Mouse (Mus musculus) CH12.LX (cell line): ENCODE results near the gene Olfr164. TPM values are rescaled to one million over a fixed set of nuclear protein-coding genes. Genes with fewer than 3 reads are reported as not detected.

Source experiments
- DNase-seq: peaks from one replicate; pipeline ENCODE4 v3.0.0-alpha.2; 2013; ENCODE audit errors: extremely low read depth
- H3K27ac ChIP-seq: 2 replicates; pipeline ENCODE4 v1.5.1; 2012; ENCODE audit warnings: low read depth, mild to moderate bottlenecking, control low read depth, moderate library complexity; ENCODE audit not compliant: insufficient read depth
- H3K27me3 ChIP-seq: replicated peaks from 2 replicates; pipeline ENCODE3; 2012; ENCODE audit warnings: inconsistent platforms
- H3K36me3 ChIP-seq, 2 experiments: replicated peaks in 1 of 2; 2 replicates each; pipeline versions ENCODE3 to v1.6.1; 2012; ENCODE audit warnings: inconsistent platforms in 1 of 2, low read length in 1 of 2, mild to moderate bottlenecking in 1 of 2, mixed read lengths in 1 of 2, moderate library complexity in 1 of 2; ENCODE audit not compliant: control insufficient read depth in 1 of 2, insufficient read depth in 1 of 2
- H3K4me1 ChIP-seq, 2 experiments: 2 replicates each; pipeline ENCODE4 v1.6.1; 2012; ENCODE audit warnings: inconsistent platforms in 1 of 2, moderate library complexity in 1 of 2; ENCODE audit not compliant: insufficient read depth in 2 of 2, control insufficient read depth in 1 of 2
- H3K4me2 ChIP-seq: 2 replicates; pipeline ENCODE4 v1.6.1; 2012; ENCODE audit warnings: low read depth, mild to moderate bottlenecking, control low read depth; ENCODE audit not compliant: poor library complexity, insufficient read depth, severe bottlenecking
- H3K4me3 ChIP-seq, 3 experiments: fragments of 150-350 bp in 1 of 3; sonication (generic) in 1 of 3; replicated peaks in 1 of 3; 2 replicates each; pipeline versions ENCODE3 to v1.5.1; 2011 to 2012; ENCODE audit warnings: low read depth in 2 of 3, low read length in 2 of 3, mild to moderate bottlenecking in 2 of 3, moderate library complexity in 2 of 3, control low read depth in 1 of 3, improper control_type of control experiment in 1 of 3, inconsistent platforms in 1 of 3, mixed read lengths in 1 of 3; ENCODE audit not compliant: poor library complexity in 1 of 3
- H3K79me2 ChIP-seq: replicated peaks from 2 replicates; pipeline ENCODE4 v1.6.1; 2012; ENCODE audit warnings: mild to moderate bottlenecking, moderate library complexity; ENCODE audit not compliant: control insufficient read depth, poor library complexity, insufficient read depth, severe bottlenecking; ENCODE audit errors: extremely low read depth
- H3K9ac ChIP-seq: 2 replicates; pipeline ENCODE4 v1.6.1; 2012; ENCODE audit warnings: low read depth, mild to moderate bottlenecking, control low read depth, moderate library complexity; ENCODE audit not compliant: insufficient read depth
- H3K9me3 ChIP-seq: replicated peaks from 2 replicates; pipeline ENCODE3; 2012; ENCODE audit warnings: low read length, inconsistent platforms, mixed read lengths
- BHLHE40 ChIP-seq: IDR thresholded peaks from 2 replicates; pipeline ENCODE4 v1.6.1; 2011; ENCODE audit warnings: mild to moderate bottlenecking, low read depth, low read length, improper control_type of control experiment
- CHD1 ChIP-seq: IDR thresholded peaks from 2 replicates; pipeline ENCODE4 v1.6.1; 2012; ENCODE audit warnings: low read depth, low read length, improper control_type of control experiment, inconsistent platforms
- CHD2 ChIP-seq: IDR thresholded peaks from 2 replicates; pipeline ENCODE4 v1.6.1; 2011; ENCODE audit warnings: low read length, improper control_type of control experiment
- CTCF ChIP-seq, 2 experiments: IDR thresholded peaks in 1 of 2; conservative IDR thresholded peaks in 1 of 2; 2 replicates each; pipeline ENCODE4 v1.5.1; 2011 to 2012; ENCODE audit warnings: low read depth in 2 of 2, low read length in 2 of 2, improper control_type of control experiment in 1 of 2, inconsistent platforms in 1 of 2, mild to moderate bottlenecking in 1 of 2, moderate library complexity in 1 of 2
- E2F4 ChIP-seq: IDR thresholded peaks from 2 replicates; pipeline ENCODE4 v1.6.1; 2011; ENCODE audit warnings: low read depth, low read length, improper control_type of control experiment; ENCODE audit not compliant: insufficient replicate concordance
- ELF1 ChIP-seq: IDR thresholded peaks from 2 replicates; pipeline ENCODE4 v1.6.1; 2014; ENCODE audit warnings: low read depth, mild to moderate bottlenecking, inconsistent platforms, low read length, improper control_type of control experiment
- EP300 ChIP-seq: IDR thresholded peaks from 2 replicates; pipeline ENCODE4 v1.6.1; 2011; ENCODE audit warnings: low read length, improper control_type of control experiment
- ETS1 ChIP-seq: conservative IDR thresholded peaks from 2 replicates; pipeline ENCODE4 v1.6.1; 2012; ENCODE audit warnings: low read depth, mild to moderate bottlenecking, inconsistent platforms, low read length, improper control_type of control experiment, moderate library complexity
- HCFC1 ChIP-seq: IDR thresholded peaks from 2 replicates; pipeline ENCODE4 v1.6.1; 2012; ENCODE audit warnings: low read depth, mild to moderate bottlenecking, inconsistent platforms, low read length, improper control_type of control experiment
- IRF4 ChIP-seq: IDR thresholded peaks from 2 replicates; pipeline ENCODE4 v1.6.1; 2014; ENCODE audit warnings: low read depth, mild to moderate bottlenecking, inconsistent platforms, low read length, improper control_type of control experiment
- JUN ChIP-seq: IDR thresholded peaks from 2 replicates; pipeline ENCODE4 v1.6.1; 2011; ENCODE audit warnings: low read depth, mild to moderate bottlenecking, low read length, improper control_type of control experiment, moderate library complexity; ENCODE audit not compliant: insufficient read depth
- JUND ChIP-seq: conservative IDR thresholded peaks from 2 replicates; pipeline ENCODE4 v1.6.1; 2011; ENCODE audit warnings: low read depth, low read length, improper control_type of control experiment
- KAT2A ChIP-seq: IDR thresholded peaks from 2 replicates; pipeline ENCODE4 v1.6.1; 2012; ENCODE audit warnings: low read length, improper control_type of control experiment, inconsistent platforms; ENCODE audit not compliant: insufficient replicate concordance
- MAFK ChIP-seq: IDR thresholded peaks from 2 replicates; pipeline ENCODE4 v1.6.1; 2011; ENCODE audit warnings: low read length, improper control_type of control experiment; ENCODE audit not compliant: insufficient replicate concordance
- MAX ChIP-seq: IDR thresholded peaks from 2 replicates; pipeline ENCODE4 v1.6.1; 2011; ENCODE audit warnings: low read length, improper control_type of control experiment
- MEF2A ChIP-seq: IDR thresholded peaks from 2 replicates; pipeline ENCODE4 v1.6.1; 2014; ENCODE audit warnings: low read depth, mild to moderate bottlenecking, inconsistent platforms, low read length, improper control_type of control experiment, borderline replicate concordance
- MXI1 ChIP-seq: IDR thresholded peaks from 2 replicates; pipeline ENCODE4 v1.6.1; 2011; ENCODE audit warnings: mild to moderate bottlenecking, low read depth, low read length, improper control_type of control experiment
- MYC ChIP-seq: IDR thresholded peaks from 2 replicates; pipeline ENCODE4 v1.6.1; 2011; ENCODE audit warnings: low read depth, mild to moderate bottlenecking, improper control_type of control experiment, low read length
- NELFE ChIP-seq: IDR thresholded peaks from 2 replicates; pipeline ENCODE4 v1.6.1; 2011; ENCODE audit warnings: low read depth, low read length, improper control_type of control experiment
- NRF1 ChIP-seq: IDR thresholded peaks from 2 replicates; pipeline ENCODE4 v1.6.1; 2014; ENCODE audit warnings: low read depth, mild to moderate bottlenecking, inconsistent platforms, low read length, improper control_type of control experiment, moderate library complexity
- POLR2A ChIP-seq: IDR thresholded peaks from 2 replicates; pipeline ENCODE4 v1.6.1; 2011; ENCODE audit warnings: low read depth, mild to moderate bottlenecking, improper control_type of control experiment, low read length
- POLR2AphosphoS2 ChIP-seq: IDR thresholded peaks from 2 replicates; pipeline ENCODE4 v1.6.1; 2011; ENCODE audit warnings: low read depth, low read length, improper control_type of control experiment
- RAD21 ChIP-seq: IDR thresholded peaks from 2 replicates; pipeline ENCODE4 v1.6.1; 2011; ENCODE audit warnings: low read depth, mild to moderate bottlenecking, low read length, improper control_type of control experiment, moderate library complexity
- RCOR1 ChIP-seq: conservative IDR thresholded peaks from 2 replicates; pipeline ENCODE4 v1.6.1; 2012; ENCODE audit warnings: low read depth, mild to moderate bottlenecking, inconsistent platforms, low read length, improper control_type of control experiment
- SIN3A ChIP-seq: IDR thresholded peaks from 2 replicates; pipeline ENCODE4 v1.6.1; 2012; ENCODE audit warnings: low read length, improper control_type of control experiment, inconsistent platforms
- SMC3 ChIP-seq: IDR thresholded peaks from 2 replicates; pipeline ENCODE4 v1.6.1; 2011; ENCODE audit warnings: low read depth, low read length, improper control_type of control experiment
- TBP ChIP-seq: conservative IDR thresholded peaks from 2 replicates; pipeline ENCODE4 v1.6.1; 2011; ENCODE audit warnings: low read depth, low read length, improper control_type of control experiment
- TCF12 ChIP-seq: IDR thresholded peaks from 2 replicates; pipeline ENCODE4 v1.6.1; 2014; ENCODE audit warnings: low read depth, mild to moderate bottlenecking, inconsistent platforms, low read length, improper control_type of control experiment
- UBTF ChIP-seq: IDR thresholded peaks from 2 replicates; pipeline ENCODE4 v1.6.1; 2012; ENCODE audit warnings: low read depth, mild to moderate bottlenecking, inconsistent platforms, low read length, improper control_type of control experiment, moderate library complexity
- USF1 ChIP-seq: IDR thresholded peaks from 2 replicates; pipeline ENCODE4 v1.6.1; 2014; ENCODE audit warnings: low read depth, mild to moderate bottlenecking, inconsistent platforms, low read length, improper control_type of control experiment
- ZC3H11A ChIP-seq: IDR thresholded peaks from 2 replicates; pipeline ENCODE4 v1.6.1; 2012; ENCODE audit warnings: low read depth, mild to moderate bottlenecking, inconsistent platforms, low read length, improper control_type of control experiment
- ZKSCAN1 ChIP-seq: IDR thresholded peaks from 2 replicates; pipeline ENCODE4 v1.6.1; 2012; ENCODE audit warnings: low read depth, inconsistent platforms, low read length, improper control_type of control experiment, borderline replicate concordance
- ZMIZ1 ChIP-seq: IDR thresholded peaks from 2 replicates; pipeline ENCODE4 v1.6.1; 2012; ENCODE audit warnings: low read depth, mild to moderate bottlenecking, inconsistent platforms, low read length, improper control_type of control experiment
- ZNF384 ChIP-seq: IDR thresholded peaks from 2 replicates; pipeline ENCODE4 v1.6.1; 2012; ENCODE audit warnings: low read depth, low read length, improper control_type of control experiment, inconsistent platforms
- dilution Hi-C: fragments of 300-500 bp; cut with MboI; formaldehyde crosslinking; loops from 2 replicates; pipeline ENCODE4 v1.14.3; 2020; ENCODE audit warnings: low sequenced_read_pairs; ENCODE audit not compliant: extremely low pct_unique_long_range_greater_than_20kb, extremely low pct_ligation_motif_present
- in situ Hi-C: fragments of 300-500 bp; cut with MboI; formaldehyde crosslinking; loops from 3 replicates; pipeline ENCODE4 v1.14.3; 2019; ENCODE audit warnings: low sequenced_read_pairs, low pct_ligation_motif_present, low pct_unique_long_range_greater_than_20kb, mixed read lengths
- polyA plus RNA-seq: library from polyadenylated mRNA; unstranded; fragments of >175 nt; gene quantifications from 2 replicates; pipeline ENCODE4 v1.2.1, GENCODE M21; 2012; ENCODE audit warnings: low read depth; ENCODE audit not compliant: insufficient read length
- total RNA-seq, 2 experiments: library from RNA; depleted of rRNA; stranded (reverse); fragments of 300-350 nt in 1 of 2; fragments of >200 nt in 1 of 2; gene quantifications; 2 replicates each; pipeline ENCODE4 v1.2.3; 2012 to 2014

Gene Olfr164
- total and polyA plus RNA-seq, 3 experiments = 0.19 to 0.21 TPM; not detected in 1

DNA sequence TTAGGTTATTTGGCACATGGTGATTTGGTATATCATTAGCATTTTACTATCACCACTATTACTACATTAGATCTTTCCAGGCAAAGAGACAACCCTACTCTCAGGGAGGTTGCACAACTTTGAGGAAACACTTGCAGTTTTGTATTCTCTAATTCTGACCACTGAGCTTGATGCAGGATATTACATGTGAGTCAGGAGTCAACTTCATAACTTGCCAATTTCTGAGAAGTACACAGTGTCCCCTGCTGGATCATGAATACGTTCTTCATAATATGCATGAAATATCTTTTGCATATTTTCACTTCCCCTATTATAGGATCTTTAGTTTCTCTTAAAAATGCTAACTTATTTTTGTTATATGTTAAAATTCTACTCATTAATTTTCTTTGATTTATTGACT, 68.0 kb downstream of the Olfr164 start:
- H3K4me3 ChIP-seq = no peak overlapping the region
- H3K36me3 ChIP-seq = no peaks in the 10 kb centered on the region
- no peak for TF ChIP-seq CHD2
- TF ChIP-seq ZKSCAN1 = no peak
- no peak for TF ChIP-seq USF1
- TF ChIP-seq TCF12 = 0 out of 2 replicates have a peak, but pooled peaks have one; percentile 44
- no peak; the same call in 1 of the 2 replicates for TF ChIP-seq RCOR1
- no peak for TF ChIP-seq UBTF
- TF ChIP-seq POLR2A = peak; percentile 33; the same call in 1 of the 2 replicates
- no peak for TF ChIP-seq KAT2A
- peak; percentile 67 for TF ChIP-seq MAX
- TF ChIP-seq RAD21 = peak; percentile 96
- peak; percentile 31 to 88; a peak in 3 of 4 replicates for TF ChIP-seq CTCF (conservative IDR thresholded peaks at IDR 0.05 in 1 of 2, IDR thresholded peaks at IDR 0.05 in 1 of 2; ENCODE audit: low read depth in 2 of 2, low read length in 2 of 2)
- peak; percentile 62; the same call in 1 of the 2 replicates for TF ChIP-seq MEF2A
- peak; percentile 80 for TF ChIP-seq EP300
- TF ChIP-seq TBP = peak; percentile 88
- TF ChIP-seq E2F4 = peak; percentile 22; the same call in 1 of the 2 replicates
- TF ChIP-seq POLR2AphosphoS2 = no peak
- peak; percentile 74; the same call in 1 of the 2 replicates for TF ChIP-seq JUND
- no peak for TF ChIP-seq ZNF384
- TF ChIP-seq SMC3 = peak; percentile 95
- peak; percentile 82; the same call in 1 of the 2 replicates for TF ChIP-seq CHD1
- TF ChIP-seq BHLHE40 = peak; percentile 81
- no peak for TF ChIP-seq MXI1
- TF ChIP-seq NELFE = no peak
- TF ChIP-seq JUN = no peak; the same call in 1 of the 2 replicates
- no peak for TF ChIP-seq SIN3A
- peak; percentile 65 for TF ChIP-seq ETS1
- peak; percentile 90 for TF ChIP-seq IRF4
- no peak for TF ChIP-seq NRF1
- TF ChIP-seq ZC3H11A = peak; percentile 49
- no peak for TF ChIP-seq ZMIZ1
- no peak for TF ChIP-seq ELF1
- no peak for TF ChIP-seq HCFC1
- TF ChIP-seq MAFK = no peak
- peak; percentile 84 for TF ChIP-seq MYC
- dilution Hi-C loops = no loop called here
- peak overlapping the region; percentile 67; the same call in 1 of the 2 replicates for H3K4me2 ChIP-seq
- DNase-seq = peak; percentile 88
- peaks cover 17 to 56% of the 10 kb centered on the region in 2 experiments for H3K4me1 ChIP-seq
- H3K27ac ChIP-seq = peak overlapping the region; percentile 97
- H3K79me2 ChIP-seq = no peaks in the 10 kb centered on the region
- H3K9ac ChIP-seq = peak overlapping the region; percentile 89
- peaks cover 16% of the 10 kb centered on the region for H3K9me3 ChIP-seq
- no peaks in the 10 kb centered on the region for H3K27me3 ChIP-seq
- in situ Hi-C loops = loop anchor here (5.0 kb wide), 1 partner anchor 99 kb away; no protein-coding TSS in a partner anchor
